Mouse (Mus musculus) 416B (cell line): ENCODE data around the gene Elfn2.
A peak's percentile ranks its signal among the peaks of the same experiment; 100 is the strongest.

Experiments
- DNase-seq: peaks from one replicate; pipeline ENCODE4 v3.0.0; 2011; ENCODE audit warnings: low read depth

Elfn2 gene

DNA sequence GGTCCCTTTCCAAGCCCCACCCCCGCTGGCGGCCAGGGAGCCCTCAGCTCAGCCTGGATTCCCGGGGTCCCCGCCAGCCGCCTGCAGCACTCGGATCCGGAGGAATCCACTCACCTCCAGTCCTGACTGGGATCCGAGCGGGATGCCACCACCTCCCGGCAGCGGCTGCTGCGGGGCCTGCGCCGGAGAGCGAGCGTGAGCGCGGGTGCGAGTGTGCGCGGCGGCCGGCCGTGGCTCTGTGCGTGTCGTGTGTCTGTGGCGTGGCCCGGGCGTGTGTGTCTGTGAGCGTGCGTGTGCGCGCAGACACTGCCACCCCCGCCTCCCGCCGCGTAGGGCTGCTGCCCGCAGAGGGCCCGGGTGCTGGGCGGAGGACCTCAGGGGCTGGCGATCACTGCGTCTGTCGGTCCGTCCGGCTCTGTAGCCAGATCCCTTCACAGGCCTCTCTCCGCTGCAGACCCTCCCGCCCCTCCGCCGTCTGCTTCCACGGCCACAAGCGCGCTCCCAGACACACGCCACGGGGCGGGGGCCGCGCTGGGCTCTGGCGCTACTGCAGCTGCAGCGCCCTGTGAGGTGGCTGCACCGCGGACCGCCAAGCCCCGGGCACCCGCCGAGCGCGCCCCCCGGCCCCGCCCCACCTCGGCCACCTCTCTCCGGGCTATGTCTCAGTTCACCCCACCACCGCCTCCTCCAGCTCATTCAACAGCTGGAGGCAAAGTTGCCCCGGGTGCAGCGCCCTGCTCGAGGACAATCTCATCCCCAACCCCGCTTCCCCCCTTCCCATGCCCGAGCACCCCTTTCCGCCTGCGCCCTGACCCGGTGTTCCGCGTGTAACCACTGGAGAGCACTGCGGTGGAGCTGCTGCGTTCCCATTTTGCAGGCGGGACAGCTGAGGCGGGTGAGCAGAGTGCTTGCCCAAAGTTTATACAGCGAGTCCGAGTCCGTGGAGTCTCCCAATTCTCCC lies at the start of gene Elfn2:
Gene Elfn2 (minus strand): TSS at position 482 of the 961 bp plus-strand sequence.
- no peak for DNase-seq

- no peak for DNase-seq
Observed at GRCm38 (mm10) chr15:78763704-78764103, 45.1 kb upstream of the Elfn2 start.

DNA sequence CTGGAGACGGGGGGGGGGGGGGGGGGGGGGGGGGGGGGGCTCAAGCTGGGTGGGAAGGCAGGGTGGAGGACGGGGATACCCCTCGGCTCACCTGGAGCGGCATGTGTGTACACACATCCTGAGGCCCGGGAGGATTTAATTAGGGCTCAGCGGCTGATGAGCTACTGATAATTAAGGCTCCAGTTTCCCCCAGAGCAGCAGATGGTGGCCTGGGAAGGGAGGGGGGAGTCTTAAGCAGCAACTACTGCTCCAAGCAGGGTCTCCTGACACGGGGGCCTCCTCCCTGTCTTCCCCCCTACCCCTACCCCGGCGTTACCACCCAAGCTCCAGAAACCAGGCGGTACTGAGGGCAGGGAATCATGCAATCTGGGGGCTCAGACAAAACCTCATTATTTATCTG lies 44.6 kb upstream of the Elfn2 start:
- DNase-seq = no peak

- DNase-seq = no peak
Observed at GRCm38 (mm10) chr15:78761112-78761511, 42.5 kb upstream of the Elfn2 start.

DNA sequence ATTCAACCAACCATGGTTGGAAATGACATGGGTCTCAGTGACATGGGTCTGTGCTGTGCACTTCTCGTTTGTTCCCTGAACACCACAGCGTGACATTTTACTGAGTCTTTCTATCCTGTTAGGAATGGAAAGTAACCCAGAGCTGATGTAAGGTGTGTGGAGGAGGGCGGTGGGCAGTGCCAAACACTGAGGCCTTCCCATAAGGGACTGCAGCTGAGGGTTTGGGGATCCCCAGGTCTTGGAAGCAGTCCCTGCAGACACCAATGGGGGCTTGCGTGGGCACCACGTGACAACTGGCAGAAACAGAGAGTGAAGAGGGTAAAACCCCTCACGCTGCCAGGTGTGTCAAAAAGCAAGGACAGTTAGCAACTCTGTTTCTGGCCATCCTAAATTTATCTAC lies 39.6 kb upstream of the Elfn2 start:
- DNase-seq = no peak

DNA sequence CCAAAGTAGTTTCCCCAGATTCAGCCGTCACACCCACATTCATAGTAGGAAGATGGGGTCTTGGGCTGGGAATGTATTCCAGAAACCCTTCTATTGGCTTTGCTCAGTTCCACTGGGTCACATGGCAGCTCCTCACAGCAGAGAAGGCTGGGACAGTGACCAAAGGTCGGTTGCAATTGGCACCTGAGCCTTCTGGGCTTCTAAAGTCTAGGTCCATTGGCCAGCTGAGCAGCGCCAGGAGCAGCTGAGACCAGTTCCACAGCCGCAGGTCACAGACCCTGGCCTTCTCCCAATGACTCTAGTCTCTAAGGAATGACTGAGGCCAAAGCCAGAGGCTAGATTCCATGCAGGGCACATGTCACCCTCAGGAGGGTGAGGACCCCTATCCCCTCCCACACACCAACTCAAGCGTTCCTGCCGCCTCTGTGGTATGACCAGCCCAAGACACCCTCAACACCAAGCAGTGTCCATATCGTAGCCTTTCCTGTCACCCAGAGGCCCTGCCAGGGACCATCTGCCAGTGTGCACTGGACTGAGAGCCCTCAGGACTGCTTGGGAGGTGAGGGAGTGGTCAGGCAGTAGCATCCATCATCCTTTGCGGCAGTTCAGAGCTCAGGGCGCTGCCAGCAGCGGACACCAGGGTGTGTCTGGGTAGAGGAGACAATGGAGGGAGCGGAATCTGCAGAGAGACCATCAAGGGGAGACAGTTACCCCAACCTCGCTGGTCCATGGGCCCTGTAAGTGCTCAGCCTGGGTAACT lies 37.6 kb upstream of the Elfn2 start:
- no peak for DNase-seq

DNA sequence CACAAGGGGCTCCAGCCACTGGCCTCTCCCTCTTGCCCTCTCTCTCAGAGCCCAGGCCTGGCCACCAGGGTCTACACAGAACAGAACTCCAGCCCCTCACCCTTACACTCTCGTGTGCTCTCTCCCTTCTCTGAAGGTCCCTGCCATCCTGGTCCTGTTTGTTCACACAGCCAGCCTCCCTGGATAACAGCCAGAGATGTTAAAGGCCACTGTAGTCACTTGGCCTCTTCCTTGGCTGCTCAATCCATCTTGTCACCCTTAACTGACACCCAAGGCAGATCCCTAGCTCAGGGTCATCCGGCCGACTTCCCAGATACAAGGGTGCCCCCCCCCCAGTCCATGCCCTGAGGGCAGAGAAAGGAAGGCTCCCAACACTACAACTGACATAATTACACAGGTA lies 36.7 kb upstream of the Elfn2 start:
- DNase-seq = no peak

DNA sequence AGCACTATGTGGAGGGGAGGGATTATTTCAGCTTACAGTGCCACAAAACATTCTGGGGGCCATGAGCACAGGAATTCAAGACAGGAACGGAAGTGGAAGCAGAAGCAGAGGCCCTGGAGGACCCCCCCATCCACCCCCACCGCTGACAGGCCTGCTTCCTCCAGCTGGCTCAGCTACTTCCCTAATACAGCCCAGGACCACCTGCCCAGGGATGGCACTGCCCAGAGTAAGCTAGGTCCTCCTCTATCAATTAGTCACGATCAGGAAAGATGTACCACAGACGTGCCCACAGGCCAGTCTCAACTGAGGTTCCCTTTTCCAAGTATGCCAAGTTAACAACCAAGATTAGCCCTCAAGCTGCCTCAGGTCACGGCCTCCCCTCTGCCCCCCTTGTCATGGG lies 35.6 kb upstream of the Elfn2 start:
- DNase-seq = peak; percentile 64

GRCm38 (mm10) chr15:78752991-78753390 lies 34.4 kb upstream of the Elfn2 start:
- DNase-seq = no peak

GRCm38 (mm10) chr15:78750608-78751350 lies 32.2 kb upstream of the Elfn2 start:
- no peak for DNase-seq

GRCm38 (mm10) chr15:78749855-78750254 lies 31.3 kb upstream of the Elfn2 start:
- DNase-seq = no peak

DNA sequence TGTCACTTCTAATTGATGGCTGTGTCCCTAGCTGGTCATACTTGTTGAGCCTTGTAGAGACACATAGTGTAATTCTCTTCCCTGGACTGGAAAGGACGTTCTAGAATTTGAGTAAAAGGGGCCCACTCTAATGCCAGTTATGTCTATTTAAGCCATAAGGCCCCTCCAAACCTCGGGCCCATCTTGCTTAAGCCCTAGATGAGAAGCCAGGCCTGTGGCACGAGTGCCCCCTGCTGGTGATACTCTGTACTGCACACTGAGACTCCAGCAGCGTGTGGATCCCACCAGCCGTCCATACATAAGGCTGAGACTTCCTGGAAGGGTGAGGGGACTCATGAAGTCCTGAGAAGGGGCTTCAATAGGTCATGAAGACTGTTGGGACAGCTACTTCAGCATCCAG lies 25.6 kb upstream of the Elfn2 start:
- peak; percentile 79 for DNase-seq

DNA sequence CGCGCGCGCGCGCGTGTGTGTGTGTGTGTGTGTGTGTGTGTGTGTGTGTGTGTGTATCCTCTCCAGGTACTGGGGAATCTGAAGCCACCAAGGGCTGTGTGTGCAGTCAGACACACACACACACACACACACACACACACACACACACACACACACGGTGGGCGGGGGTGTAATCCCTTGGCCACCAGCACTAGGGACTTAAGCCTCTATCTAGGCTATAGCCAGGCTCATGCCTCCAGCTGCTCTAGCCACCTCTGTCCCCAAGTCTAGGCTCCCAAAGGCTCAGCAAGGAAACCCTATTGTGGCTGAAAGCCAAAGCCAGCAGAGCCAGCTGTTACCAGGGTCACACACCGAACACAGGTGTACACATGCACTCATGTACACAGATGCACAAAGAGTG lies 24.3 kb upstream of the Elfn2 start:
- no peak for DNase-seq

DNA sequence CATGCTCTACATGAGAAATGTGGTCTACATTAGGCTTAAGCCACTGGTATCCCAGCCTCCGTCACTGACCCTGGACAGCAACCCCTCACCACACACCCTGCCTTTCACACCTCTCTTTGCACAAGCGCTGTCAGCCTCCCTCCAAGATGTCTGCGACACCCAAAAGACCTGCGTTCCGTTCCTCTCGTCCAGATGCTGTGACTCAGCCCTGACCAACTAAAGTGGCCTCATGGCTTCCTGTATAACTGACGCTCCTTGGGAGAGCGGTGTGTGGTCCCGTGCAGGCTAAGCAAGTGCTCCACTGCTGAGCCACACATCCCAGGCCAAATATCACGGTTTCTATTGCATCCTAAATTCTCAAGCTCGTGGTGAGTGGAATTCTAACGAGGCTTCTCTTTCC lies 22.1 kb upstream of the Elfn2 start:
- peak; percentile 83 for DNase-seq

- no peak for DNase-seq
Observed at GRCm38 (mm10) chr15:78737146-78737545, 18.6 kb upstream of the Elfn2 start.

DNA sequence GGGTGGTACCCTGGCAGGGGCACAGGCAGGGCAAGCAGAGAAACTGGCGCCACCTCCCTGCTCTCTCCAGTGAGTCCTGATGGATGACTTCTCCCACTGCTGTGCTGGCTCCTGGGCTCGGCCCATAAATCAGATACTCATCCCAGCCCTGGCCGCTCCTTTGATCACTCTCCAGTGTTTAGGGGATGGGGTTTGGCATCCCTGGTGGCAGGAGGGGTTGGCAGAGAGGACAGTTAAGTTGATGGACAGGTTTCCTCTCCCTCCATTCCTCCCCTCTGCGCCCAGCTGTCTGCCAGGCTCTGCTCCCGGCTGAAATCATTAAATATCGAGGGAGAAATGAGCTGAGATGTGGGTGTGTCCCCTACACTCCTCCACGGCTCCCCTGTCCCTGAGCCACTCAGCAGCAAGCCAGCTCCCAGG lies 18.1 kb upstream of the Elfn2 start:
- no peak for DNase-seq

GRCm38 (mm10) chr15:78736181-78736579 lies 17.6 kb upstream of the Elfn2 start:
- DNase-seq = no peak

- DNase-seq = no peak
Observed at GRCm38 (mm10) chr15:78735431-78736180, 17.0 kb upstream of the Elfn2 start.

- DNase-seq = no peak
Observed at GRCm38 (mm10) chr15:78731830-78732229, 13.3 kb upstream of the Elfn2 start.

GRCm38 (mm10) chr15:78730315-78731049 lies 11.9 kb upstream of the Elfn2 start:
- DNase-seq = peak; percentile 31

DNA sequence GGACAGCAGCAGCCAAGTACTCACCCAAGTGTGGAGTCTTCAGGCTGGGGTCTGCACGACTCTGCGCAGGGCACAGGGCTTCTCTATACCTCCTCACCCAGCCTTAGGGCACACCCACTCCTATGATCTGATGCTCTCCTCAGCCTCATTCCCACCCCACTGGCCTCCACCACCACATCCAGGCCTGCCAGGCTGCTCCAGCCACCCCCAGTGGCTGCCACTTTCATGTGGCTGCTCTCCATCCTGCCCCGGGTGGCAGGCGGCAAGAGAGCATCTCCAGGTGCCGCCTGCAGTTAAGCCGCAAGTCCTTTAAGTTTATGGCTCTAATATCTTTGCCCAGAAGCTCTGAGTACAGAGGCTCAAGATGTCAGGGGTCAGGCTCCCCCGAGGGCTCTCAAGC lies 8.1 kb upstream of the Elfn2 start:
- no peak for DNase-seq
